Mouse (Mus musculus) MEL (cell line): ENCODE measurements around the gene Fam167b. TPM values are rescaled to one million over a fixed set of nuclear protein-coding genes. Genes with fewer than 3 reads are reported as not detected.

ENCODE experiments used
- DNase-seq: peaks from one replicate; pipeline ENCODE4 v3.0.0; 2011; ENCODE audit warnings: low read depth, low spot score
- H3K27ac ChIP-seq: 2 replicates; pipeline ENCODE4 v1.5.1; 2012; ENCODE audit warnings: low read depth, mild to moderate bottlenecking, control low read depth, low read length, moderate library complexity; ENCODE audit not compliant: control insufficient read depth
- H3K27me3 ChIP-seq, 2 experiments: fragments of 150-350 bp in 1 of 2; sonication (generic) in 1 of 2; 2 replicates each; pipeline ENCODE4 v1.6.1; 2012; ENCODE audit warnings: low read length in 2 of 2, mild to moderate bottlenecking in 2 of 2, improper control_type of control experiment in 1 of 2, moderate library complexity in 1 of 2; ENCODE audit not compliant: insufficient read depth in 2 of 2, control insufficient read depth in 1 of 2
- H3K36me3 ChIP-seq, 2 experiments: 2 replicates each; pipeline ENCODE4 v1.6.1; 2012 to 2014; ENCODE audit warnings: low read length in 2 of 2, improper control_type of control experiment in 1 of 2, inconsistent platforms in 1 of 2, mild to moderate bottlenecking in 1 of 2; ENCODE audit not compliant: insufficient read depth in 2 of 2, control insufficient read depth in 1 of 2
- H3K4me1 ChIP-seq, 2 experiments: fragments of 150-350 bp in 1 of 2; sonication (generic) in 1 of 2; 2 replicates each; pipeline ENCODE4 v1.6.1; 2012; ENCODE audit warnings: low read length in 2 of 2, improper control_type of control experiment in 1 of 2, mild to moderate bottlenecking in 1 of 2; ENCODE audit not compliant: insufficient read depth in 2 of 2, control insufficient read depth in 1 of 2
- H3K4me3 ChIP-seq, 2 experiments: fragments of 150-350 bp in 1 of 2; sonication (generic) in 1 of 2; 2 replicates each; pipeline ENCODE4 v1.5.1; 2012; ENCODE audit warnings: low read depth in 2 of 2, low read length in 2 of 2, mild to moderate bottlenecking in 2 of 2, moderate library complexity in 2 of 2, control low read depth in 1 of 2, improper control_type of control experiment in 1 of 2; ENCODE audit not compliant: control insufficient read depth in 1 of 2, insufficient read depth in 1 of 2
- H3K79me2 ChIP-seq: 2 replicates; pipeline ENCODE4 v1.6.1; 2012; ENCODE audit warnings: mild to moderate bottlenecking, low read length, moderate library complexity; ENCODE audit not compliant: control insufficient read depth, poor library complexity, insufficient read depth
- H3K9ac ChIP-seq: 2 replicates; pipeline ENCODE4 v1.6.1; 2012; ENCODE audit warnings: low read depth, mild to moderate bottlenecking, control low read depth, low read length, moderate library complexity; ENCODE audit not compliant: control insufficient read depth, poor library complexity, severe bottlenecking
- H3K9me3 ChIP-seq: fragments of 150-350 bp; sonication (generic); replicated peaks from 2 replicates; pipeline ENCODE4 v1.6.1; 2012; ENCODE audit warnings: mild to moderate bottlenecking, low read length, improper control_type of control experiment, moderate library complexity; ENCODE audit not compliant: insufficient read depth
- CTCF ChIP-seq, 3 experiments: IDR thresholded peaks in 2 of 3; conservative IDR thresholded peaks in 1 of 3; 2 replicates each; pipeline ENCODE4 v1.5.1; 2011 to 2012; ENCODE audit warnings: low read length in 3 of 3, low read depth in 2 of 3, mild to moderate bottlenecking in 2 of 3, improper control_type of control experiment in 1 of 3, inconsistent platforms in 1 of 3, mixed read lengths in 1 of 3, moderate library complexity in 1 of 3; ENCODE audit not compliant: control insufficient read depth in 1 of 3, insufficient read depth in 1 of 3, poor library complexity in 1 of 3, severe bottlenecking in 1 of 3
- EP300 ChIP-seq, 2 experiments: IDR thresholded peaks; 2 replicates each; pipeline ENCODE4 v1.6.1; 2011; ENCODE audit warnings: improper control_type of control experiment in 2 of 2, low read length in 2 of 2, low read depth in 1 of 2, mild to moderate bottlenecking in 1 of 2
- ETS1 ChIP-seq: IDR thresholded peaks from 2 replicates; pipeline ENCODE4 v1.6.1; 2012; ENCODE audit warnings: low read depth, mild to moderate bottlenecking, inconsistent platforms, low read length, improper control_type of control experiment, moderate library complexity
- GATA1 ChIP-seq: IDR thresholded peaks from 2 replicates; pipeline ENCODE4 v1.6.1; 2011; ENCODE audit warnings: low read depth, low read length, improper control_type of control experiment
- HCFC1 ChIP-seq: IDR thresholded peaks from 2 replicates; pipeline ENCODE4 v1.6.1; 2012; ENCODE audit warnings: low read depth, mild to moderate bottlenecking, inconsistent platforms, low read length, improper control_type of control experiment, moderate library complexity
- MAX ChIP-seq: IDR thresholded peaks from 2 replicates; pipeline ENCODE4 v1.6.1; 2011; ENCODE audit warnings: low read length, improper control_type of control experiment
- MAZ ChIP-seq: IDR thresholded peaks from 2 replicates; pipeline ENCODE4 v1.6.1; 2012; ENCODE audit warnings: low read depth, mild to moderate bottlenecking, inconsistent platforms, low read length, improper control_type of control experiment
- MEF2A ChIP-seq: IDR thresholded peaks from 2 replicates; pipeline ENCODE4 v1.6.1; 2014; ENCODE audit warnings: low read depth, mild to moderate bottlenecking, inconsistent platforms, low read length, improper control_type of control experiment; ENCODE audit not compliant: poor library complexity, insufficient replicate concordance, severe bottlenecking; ENCODE audit errors: extremely low read depth
- MXI1 ChIP-seq: IDR thresholded peaks from 2 replicates; pipeline ENCODE4 v1.6.1; 2011; ENCODE audit warnings: mild to moderate bottlenecking, low read depth, low read length, improper control_type of control experiment
- RAD21 ChIP-seq: IDR thresholded peaks from 2 replicates; pipeline ENCODE4 v1.6.1; 2011; ENCODE audit warnings: mild to moderate bottlenecking, low read depth, low read length, improper control_type of control experiment
- SIN3A ChIP-seq: IDR thresholded peaks from 2 replicates; pipeline ENCODE4 v1.6.1; 2012; ENCODE audit warnings: low read length, improper control_type of control experiment, inconsistent platforms
- SMC3 ChIP-seq: IDR thresholded peaks from 2 replicates; pipeline ENCODE4 v1.6.1; 2011; ENCODE audit warnings: low read depth, low read length, improper control_type of control experiment
- TCF12 ChIP-seq: IDR thresholded peaks from 2 replicates; pipeline ENCODE4 v1.6.1; 2014; ENCODE audit warnings: low read depth, mild to moderate bottlenecking, inconsistent platforms, low read length, improper control_type of control experiment, moderate library complexity
- UBTF ChIP-seq: IDR thresholded peaks from 2 replicates; pipeline ENCODE4 v1.6.1; 2012; ENCODE audit warnings: low read depth, mild to moderate bottlenecking, inconsistent platforms, low read length, improper control_type of control experiment, moderate library complexity, borderline replicate concordance; ENCODE audit not compliant: insufficient read depth
- USF1 ChIP-seq: IDR thresholded peaks from 2 replicates; pipeline ENCODE4 v1.6.1; 2014; ENCODE audit warnings: low read depth, mild to moderate bottlenecking, inconsistent platforms, low read length, improper control_type of control experiment, moderate library complexity
- ZNF384 ChIP-seq: IDR thresholded peaks from 2 replicates; pipeline ENCODE4 v1.6.1; 2012; ENCODE audit warnings: low read depth, mild to moderate bottlenecking, inconsistent platforms, low read length, improper control_type of control experiment
- polyA plus RNA-seq, 2 experiments: library from polyadenylated mRNA; stranded (reverse) in 1 of 2; unstranded in 1 of 2; fragments of >175 nt in 1 of 2; fragments of >200 nt in 1 of 2; gene quantifications; 2 replicates each; pipeline versions ENCODE4 v1.2.1 to v1.2.4; 2012; ENCODE audit warnings: low replicate concordance in 2 of 2, low read depth in 1 of 2; ENCODE audit not compliant: insufficient read length in 2 of 2, insufficient read depth in 1 of 2, missing spikeins in 1 of 2
- total RNA-seq: library from RNA; depleted of rRNA; stranded (reverse); fragments of 300-350 nt; gene quantifications from 2 replicates; pipeline ENCODE4 v1.2.3, GENCODE M21; 2012

The Fam167b gene
- total and polyA plus RNA-seq, 3 experiments: not detected

- no peak overlapping the region for H3K27ac ChIP-seq
- peak overlapping the region; percentile 38 to 53 for H3K4me3 ChIP-seq
- no peaks in the 10 kb centered on the region for H3K27me3 ChIP-seq
- peak; percentile 71 for DNase-seq
- TF ChIP-seq MXI1: no peak
- peak; percentile 26 for TF ChIP-seq RAD21
- TF ChIP-seq HCFC1: 0 out of 2 replicates have a peak, but pooled peaks have one; percentile 21
- no peak for TF ChIP-seq GATA1
- peak; percentile 62 to 79 (median 69) for TF ChIP-seq CTCF (IDR thresholded peaks at IDR 0.05 in 2 of 3, conservative IDR thresholded peaks at IDR 0.05 in 1 of 3; ENCODE audit: control insufficient read depth in 1 of 3, insufficient read depth in 1 of 3, low read depth in 2 of 3, low read length in 3 of 3, poor library complexity in 1 of 3, severe bottlenecking in 1 of 3)
- peak; percentile 43 for TF ChIP-seq SMC3
- TF ChIP-seq SIN3A: peak; percentile 43; the same call in 1 of the 2 replicates
- 0 out of 2 replicates have a peak, but pooled peaks have one; percentile 32 for TF ChIP-seq TCF12
- TF ChIP-seq, all 39 proteins: peak for 6
- peaks cover 0 to 20% of the 10 kb centered on the region in 2 experiments; a peak in 3 of 4 replicates for H3K4me1 ChIP-seq
- H3K9me3 ChIP-seq: no peaks in the 10 kb centered on the region
- peak overlapping the region; percentile 33 for H3K9ac ChIP-seq
- no peaks in the 10 kb centered on the region for H3K79me2 ChIP-seq
- peaks cover 0 to 6% of the 10 kb centered on the region in 2 experiments; a peak in 2 of 4 replicates for H3K36me3 ChIP-seq
These were observed 1.4 kb downstream of the Fam167b start for GRCm38 (mm10) chr4:129576863-129577491.

DNA sequence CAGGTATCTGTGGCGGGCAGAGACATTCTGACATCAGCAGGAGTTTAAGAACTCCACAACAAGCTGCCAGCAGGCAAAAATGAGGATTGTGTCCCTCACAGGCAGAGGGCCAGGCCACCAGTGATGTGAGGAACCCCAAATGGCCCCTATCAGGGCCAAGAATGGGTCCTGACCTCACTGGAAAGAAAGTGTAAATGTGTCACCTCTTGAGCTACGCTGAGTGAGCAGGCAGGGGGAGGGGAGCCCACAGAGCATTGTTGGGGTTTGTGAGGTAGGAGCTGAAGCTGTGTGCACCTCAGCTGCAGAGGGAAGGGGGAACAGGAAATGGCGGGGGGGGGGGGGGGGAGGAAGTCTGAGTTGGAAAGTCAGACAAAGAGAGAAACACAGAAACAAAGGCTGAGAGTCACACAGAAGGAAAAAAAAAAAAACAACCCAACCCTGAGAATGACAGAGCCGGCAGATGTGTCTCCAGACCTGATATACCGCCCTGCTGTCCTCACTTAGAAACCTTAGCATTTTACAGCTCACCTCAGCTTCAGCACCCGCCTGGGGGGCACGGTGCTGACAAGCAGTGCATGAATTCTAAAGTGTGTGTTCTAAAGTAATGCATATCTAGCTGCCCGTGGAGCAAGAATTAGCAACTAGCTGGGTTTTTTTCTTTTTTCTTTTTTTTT lies 3.0 kb downstream of the Fam167b start:
- no peaks in the 10 kb centered on the region for H3K27me3 ChIP-seq
- peak; percentile 37; the same call in 1 of the 2 replicates for TF ChIP-seq ETS1
- TF ChIP-seq MAZ: 0 out of 2 replicates have a peak, but pooled peaks have one; percentile 25
- no peak for TF ChIP-seq USF1
- TF ChIP-seq MAX: 0 out of 2 replicates have a peak, but pooled peaks have one; percentile 15
- no peak for TF ChIP-seq EP300 (IDR thresholded peaks at IDR 0.05; ENCODE audit: low read depth in 1 of 2, low read length in 2 of 2)
- no peak for TF ChIP-seq UBTF
- peak; percentile 79 for TF ChIP-seq ZNF384
- TF ChIP-seq MEF2A: no peak
- no peaks in the 10 kb centered on the region for H3K79me2 ChIP-seq
- 0 out of 2 replicates have a peak overlapping the region, but pooled peaks have one; percentile 2 for H3K27ac ChIP-seq
- peak; percentile 72 for DNase-seq
- peak overlapping the region; percentile 1 for H3K9ac ChIP-seq
- H3K36me3 ChIP-seq: peaks cover 0 to 6% of the 10 kb centered on the region in 2 experiments; a peak in 2 of 4 replicates
- peaks cover 0 to 20% of the 10 kb centered on the region in 2 experiments; a peak in 3 of 4 replicates for H3K4me1 ChIP-seq
- no peaks in the 10 kb centered on the region for H3K9me3 ChIP-seq
- H3K4me3 ChIP-seq: peak overlapping the region; percentile 22 to 77
